Mouse (Mus musculus) mesoderm, embryonic 11.5 days (tissue): ENCODE results near the gene Prkra.

ENCODE experiments used
- DNase-seq: peaks from one replicate; pipeline ENCODE4 v3.0.0-alpha.2; 2012; ENCODE audit warnings: low read depth, low spot score

Gene Prkra

DNA sequence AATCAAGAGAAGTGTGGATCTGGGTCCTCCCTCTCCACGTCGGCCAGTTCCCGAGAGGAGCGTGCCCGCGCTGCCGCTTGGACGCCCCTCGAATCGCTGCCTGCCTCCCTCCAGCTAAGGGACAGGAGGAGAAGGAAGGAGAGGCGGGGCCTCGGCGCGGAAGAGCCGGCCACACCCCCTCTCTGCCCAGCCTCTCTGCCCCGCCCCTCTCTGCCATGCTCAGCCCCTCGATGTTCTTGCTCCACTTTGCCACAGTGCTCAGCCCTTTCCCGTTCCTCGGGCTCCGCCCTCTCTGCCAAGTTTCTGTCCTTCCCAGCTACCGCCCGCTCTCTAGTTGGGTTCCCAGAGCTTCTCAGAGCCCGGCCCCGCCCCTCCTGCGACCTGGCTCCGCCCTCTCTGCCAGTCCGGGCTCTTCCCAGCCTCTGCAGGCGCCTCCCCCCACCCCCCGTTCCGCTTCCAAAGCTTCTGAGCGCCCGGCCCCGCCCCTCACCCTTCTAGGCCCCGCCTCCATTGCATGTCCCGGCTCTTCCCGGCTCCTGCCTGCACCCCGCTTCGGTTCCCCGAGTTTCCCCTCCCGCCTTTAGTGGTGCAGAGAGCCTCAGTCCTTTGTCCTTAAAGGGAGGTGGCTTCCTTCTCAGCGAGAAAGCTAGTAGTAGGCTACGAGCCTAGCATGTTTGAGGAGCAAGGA lies at the start of gene Prkra, which contains the start of gene Pjvk:
TSS of gene Prkra (minus strand) at position 133 of the 688 bp plus-strand sequence.
TSS of gene Pjvk (plus strand) at position 594 of the 688 bp plus-strand sequence.
- peak; percentile 98 for DNase-seq

GRCm38 (mm10) chr2:76695290-76695689 lies 47.5 kb upstream of the Prkra start:
- no peak for DNase-seq

DNA sequence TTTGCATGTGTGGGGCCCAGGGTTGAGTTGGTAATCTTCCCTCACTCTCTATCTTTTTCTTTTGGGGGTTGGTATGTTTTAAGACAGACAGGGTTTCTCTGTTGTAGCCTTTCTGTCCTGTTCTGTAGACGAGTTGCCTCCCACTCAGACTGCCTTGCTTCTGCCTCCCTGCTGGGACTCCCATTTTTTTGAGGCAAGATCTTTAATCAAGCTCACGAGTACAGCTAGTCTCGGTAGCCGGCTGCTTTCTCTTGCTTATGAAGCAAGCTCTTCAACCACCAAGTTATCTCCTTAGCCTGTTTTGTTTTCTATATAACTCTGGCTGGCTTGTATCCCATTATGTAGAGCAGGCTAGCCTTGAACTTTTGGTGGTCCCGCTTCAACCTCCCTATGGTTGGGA lies 46.0 kb upstream of the Prkra start:
- no peak for DNase-seq

- no peak for DNase-seq
These were observed 42.8 kb upstream of the Prkra start for GRCm38 (mm10) chr2:76690436-76691204.

- no peak for DNase-seq
These were observed 40.3 kb upstream of the Prkra start for GRCm38 (mm10) chr2:76688162-76688561.

- no peak for DNase-seq
These were observed 39.8 kb upstream of the Prkra start for GRCm38 (mm10) chr2:76687608-76688007.

GRCm38 (mm10) chr2:76686986-76687385 lies 39.2 kb upstream of the Prkra start:
- no peak for DNase-seq

DNA sequence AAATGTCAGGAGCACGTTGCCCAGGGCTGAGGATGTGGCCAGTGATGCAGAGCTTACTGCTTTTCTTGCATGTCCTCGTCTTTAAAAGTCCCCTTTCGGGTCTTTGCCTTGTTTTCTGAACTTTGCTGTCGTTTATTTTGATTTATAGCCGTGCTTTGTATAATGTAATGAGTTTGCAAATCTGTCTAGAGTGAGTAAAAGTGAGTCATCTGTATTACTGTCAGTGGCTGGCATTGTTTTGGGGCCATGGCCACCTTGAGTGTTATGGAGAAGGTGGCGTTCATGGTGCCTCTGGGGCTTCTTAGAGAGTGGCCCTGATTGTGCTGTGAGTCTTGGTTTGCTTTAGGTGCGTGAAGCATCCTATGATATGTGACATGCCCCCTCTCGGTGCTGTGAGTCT lies 34.5 kb upstream of the Prkra start:
- DNase-seq: no peak

- DNase-seq: no peak
These were observed 28.8 kb upstream of the Prkra start for GRCm38 (mm10) chr2:76676401-76677226.

DNA sequence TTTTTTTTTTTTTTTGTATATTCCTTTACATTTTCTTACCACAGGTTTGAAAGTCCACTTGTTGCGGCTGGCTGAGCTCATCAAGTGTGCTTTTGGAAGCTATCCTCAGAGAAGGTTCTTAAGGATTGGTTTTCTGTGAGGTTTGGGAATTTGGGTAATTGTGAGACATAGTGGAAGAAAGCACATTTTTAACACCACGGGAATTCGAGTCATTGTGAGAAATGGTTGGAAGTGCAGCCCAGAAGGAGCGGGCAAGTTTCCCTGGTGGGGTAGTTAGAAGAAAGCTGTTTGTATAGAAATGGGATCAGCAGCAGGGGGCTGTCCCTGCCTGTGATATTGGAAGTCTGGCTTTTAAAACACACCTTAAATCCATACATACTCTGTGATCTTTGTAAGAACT lies 28.1 kb upstream of the Prkra start:
- no peak for DNase-seq

- no peak for DNase-seq
These were observed 27.6 kb upstream of the Prkra start for GRCm38 (mm10) chr2:76675451-76675850.

- peak; percentile 78 for DNase-seq
These were observed 27.1 kb upstream of the Prkra start, which contains the start of gene Plekha3 for GRCm38 (mm10) chr2:76674725-76675427. Plekha3 (plus strand) TSS chr2:76675281.

- DNase-seq: no peak
These were observed 25.8 kb upstream of the Prkra start for GRCm38 (mm10) chr2:76673472-76674081.

DNA sequence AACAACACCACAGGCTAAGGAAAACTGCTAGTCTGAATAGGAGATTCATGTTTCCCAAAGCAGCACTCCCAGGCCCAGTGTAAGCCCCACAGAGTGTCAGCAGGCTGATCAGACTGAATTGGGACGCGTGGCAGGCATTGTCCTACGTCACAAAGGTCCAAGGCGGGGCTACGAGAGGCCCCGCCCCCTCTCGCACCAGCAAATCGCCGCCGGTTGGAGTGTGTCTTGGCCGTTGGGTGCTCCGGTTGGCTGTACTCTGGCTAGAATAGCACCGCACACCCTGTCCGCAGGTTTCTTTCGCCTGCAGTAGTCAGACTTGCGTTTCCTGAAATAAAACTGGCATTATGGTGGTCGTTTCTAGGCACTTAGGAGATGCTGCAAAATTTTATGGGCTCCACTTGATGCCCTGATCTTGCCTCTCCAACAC lies 25.2 kb upstream of the Prkra start, which contains the start of gene Fkbp7:
TSS of gene Fkbp7 (minus strand) at position 151 of the 427 bp plus-strand sequence.
- peak; percentile 97 for DNase-seq

- DNase-seq: no peak
These were observed 24.4 kb upstream of the Prkra start for GRCm38 (mm10) chr2:76672134-76672745.

DNA sequence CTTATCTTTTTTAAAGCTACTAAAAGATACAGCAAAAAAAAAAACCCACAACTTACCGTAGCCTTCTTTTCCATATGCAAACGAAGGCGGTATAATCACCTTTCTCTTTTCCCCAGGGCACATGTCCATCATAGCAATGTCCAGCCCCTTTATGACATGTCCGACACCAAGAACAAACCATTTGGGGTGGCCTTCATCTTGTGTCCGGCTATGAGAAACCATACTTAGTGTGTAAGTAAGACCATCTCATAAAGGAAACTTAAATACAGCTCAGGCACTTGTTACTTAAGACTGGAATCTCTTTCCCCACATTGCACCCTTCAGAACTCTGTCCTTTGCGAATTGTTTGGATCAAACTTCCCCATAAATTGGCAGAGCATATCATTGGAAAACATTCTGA lies 23.8 kb upstream of the Prkra start:
- no peak for DNase-seq

GRCm38 (mm10) chr2:76667200-76667599 lies 19.4 kb upstream of the Prkra start:
- DNase-seq: no peak

DNA sequence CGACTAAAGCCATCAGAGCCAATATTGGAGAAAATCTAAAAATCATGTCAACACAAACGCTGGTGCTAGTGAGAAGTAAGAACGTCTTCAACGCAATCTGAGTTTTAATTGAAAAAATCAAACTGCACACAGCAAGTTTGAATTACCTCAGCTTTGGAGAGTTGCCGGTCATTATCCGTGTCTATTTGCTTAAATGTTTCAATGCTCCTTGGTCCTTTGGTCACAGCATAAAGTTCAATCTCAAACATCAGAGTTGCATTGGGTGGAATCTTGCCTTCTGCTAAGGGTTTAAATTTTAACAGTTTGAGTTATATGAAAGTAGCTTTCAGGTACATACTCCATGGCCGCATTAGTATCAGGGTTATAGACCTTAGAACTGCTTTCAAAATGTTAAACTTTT lies 17.7 kb upstream of the Prkra start:
- no peak for DNase-seq

DNA sequence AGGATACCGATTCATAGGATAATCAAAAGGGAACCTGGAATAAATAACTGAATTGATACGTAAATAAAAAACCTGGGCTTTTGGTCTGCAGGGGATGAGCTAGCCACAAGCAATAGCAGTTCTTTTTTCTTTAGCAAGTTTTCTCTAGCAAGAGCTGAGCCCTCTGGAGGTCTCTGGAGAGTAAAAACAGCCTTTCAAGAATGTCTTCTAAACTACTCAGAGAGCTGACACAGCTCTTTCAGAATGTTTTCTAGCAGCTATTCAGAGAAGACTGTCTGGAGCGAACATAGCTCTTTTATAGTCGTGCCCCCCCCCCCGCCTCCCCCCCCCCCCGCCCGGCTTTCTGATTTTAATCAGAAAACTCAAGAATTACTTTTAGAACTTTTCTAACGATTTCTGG lies 11.6 kb upstream of the Prkra start:
- DNase-seq: no peak

- DNase-seq: no peak
These were observed 10.7 kb upstream of the Prkra start for GRCm38 (mm10) chr2:76658551-76658950.
